Mouse (Mus musculus) layer of hippocampus, adult 18-20 months (tissue): ENCODE data around the gene Fam129a. TPM values are rescaled to one million over a fixed set of nuclear protein-coding genes. Genes with fewer than 3 reads are reported as not detected.

Experiments
- DNase-seq, 2 experiments: peaks; one replicate each; pipeline ENCODE4 v3.0.0; 2022; ENCODE audit warnings: low spot score in 2 of 2
- total RNA-seq, 2 experiments: library from RNA; stranded (reverse); gene quantifications; 2 replicates each; pipeline ENCODE4 v1.2.3; 2021

The Fam129a gene
- total RNA-seq, 2 experiments from 2014 or later, result 1.8 to 2.0 TPM

DNA sequence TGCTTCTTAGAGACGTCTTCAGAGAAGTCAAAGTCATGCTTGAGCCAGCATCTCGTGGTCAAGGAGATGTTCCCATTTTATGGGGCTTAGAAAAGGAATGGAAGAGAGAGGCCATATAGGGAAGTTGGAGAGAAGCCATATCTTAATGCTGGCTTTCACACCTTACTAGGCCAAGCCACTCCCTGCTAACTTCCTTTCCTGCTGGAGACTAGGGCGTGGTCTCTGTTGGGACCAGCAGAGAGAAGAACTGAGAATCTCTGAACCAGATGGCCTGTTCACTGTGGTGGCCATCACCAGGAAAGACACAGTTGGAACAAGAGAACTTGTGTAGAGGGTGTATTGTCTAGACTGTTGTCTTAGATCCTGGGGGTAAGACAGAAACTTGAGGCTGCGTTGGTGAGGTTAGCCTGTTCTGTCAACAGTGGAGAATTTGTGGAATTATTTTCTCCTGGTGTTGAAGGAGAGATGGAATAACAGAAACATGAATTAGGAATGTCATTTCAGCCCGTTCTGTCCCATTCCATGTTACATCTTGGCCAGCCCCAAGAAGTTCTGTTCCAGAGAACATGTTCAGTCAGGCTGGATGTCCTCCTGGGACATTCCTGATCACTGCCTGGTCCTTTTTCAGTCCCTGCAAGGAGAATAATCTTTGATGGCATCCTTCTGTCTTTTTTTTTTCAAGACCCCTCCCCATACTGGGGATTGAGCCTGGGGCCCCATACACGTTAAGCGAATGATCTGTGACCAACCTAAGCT is 90.9 kb downstream of the Fam129a start:
- no peak for DNase-seq

DNA sequence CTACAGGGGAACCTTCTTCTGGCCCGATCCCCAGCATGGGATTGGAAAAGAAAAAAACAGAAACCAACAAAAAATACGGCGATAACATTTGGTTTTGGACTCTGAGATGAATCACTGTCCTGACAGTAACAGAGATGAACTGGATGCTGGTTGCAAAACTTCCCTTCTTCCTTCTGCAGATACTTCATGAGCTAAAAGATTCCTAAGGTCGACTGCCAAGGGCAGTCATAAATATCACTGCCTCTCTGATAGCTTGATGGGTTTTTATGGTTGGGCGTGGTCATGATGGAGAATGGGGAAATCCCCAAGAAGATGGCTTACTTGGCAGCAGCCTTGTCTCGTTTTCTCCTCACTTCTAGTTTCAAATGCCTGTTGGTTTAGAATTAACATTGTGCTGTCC is 92.0 kb downstream of the Fam129a start:
- no peak for DNase-seq

DNA sequence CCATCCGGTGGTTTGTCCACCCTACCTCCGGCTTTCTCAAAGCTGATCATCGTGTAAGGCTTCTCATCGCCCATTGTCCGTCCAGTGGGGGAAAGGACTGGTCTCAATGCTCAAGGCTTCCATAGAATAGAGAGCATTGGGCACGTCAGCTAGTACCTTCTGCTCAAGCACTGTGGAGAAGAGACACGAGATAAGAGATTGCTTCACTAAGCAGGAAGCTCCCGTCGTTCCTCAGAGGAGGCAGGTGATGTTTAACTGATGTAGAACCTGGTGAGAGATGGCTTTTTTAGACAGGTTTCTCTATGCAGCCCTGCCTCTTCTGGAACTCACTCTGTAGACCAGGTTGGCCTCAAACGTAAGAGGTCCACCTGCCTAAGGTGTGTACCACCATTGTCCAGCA is 93.4 kb downstream of the Fam129a start:
- DNase-seq, result no peak

DNA sequence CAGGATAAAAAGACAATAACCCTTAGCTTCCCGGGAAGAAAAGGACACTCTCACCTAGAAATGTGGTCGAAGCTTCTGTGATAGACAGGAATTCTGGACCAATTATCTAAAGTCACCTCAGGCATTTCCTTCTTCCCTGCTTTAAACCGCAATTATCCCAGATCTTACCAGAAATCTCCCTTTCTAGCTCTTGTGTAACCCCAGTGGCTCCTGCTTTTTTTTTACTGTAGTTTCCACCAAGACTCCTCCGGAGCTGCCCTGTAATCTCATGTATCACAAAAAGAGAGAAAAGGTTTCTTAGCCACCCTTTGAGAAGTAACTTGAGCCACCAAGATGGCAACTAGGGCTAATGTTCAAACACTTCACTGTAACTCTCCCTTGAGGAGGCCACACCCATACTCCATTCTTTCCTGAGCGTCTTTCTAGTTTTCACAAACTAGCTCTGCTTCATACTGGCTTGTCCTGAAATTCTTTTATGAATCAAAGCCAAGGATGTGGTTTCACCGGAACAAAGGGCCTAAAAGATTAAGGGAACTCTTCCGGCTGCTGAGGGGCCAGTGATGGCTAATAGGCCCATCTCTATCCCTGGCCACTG is 93.9 kb downstream of the Fam129a start:
- DNase-seq, result no peak

DNA sequence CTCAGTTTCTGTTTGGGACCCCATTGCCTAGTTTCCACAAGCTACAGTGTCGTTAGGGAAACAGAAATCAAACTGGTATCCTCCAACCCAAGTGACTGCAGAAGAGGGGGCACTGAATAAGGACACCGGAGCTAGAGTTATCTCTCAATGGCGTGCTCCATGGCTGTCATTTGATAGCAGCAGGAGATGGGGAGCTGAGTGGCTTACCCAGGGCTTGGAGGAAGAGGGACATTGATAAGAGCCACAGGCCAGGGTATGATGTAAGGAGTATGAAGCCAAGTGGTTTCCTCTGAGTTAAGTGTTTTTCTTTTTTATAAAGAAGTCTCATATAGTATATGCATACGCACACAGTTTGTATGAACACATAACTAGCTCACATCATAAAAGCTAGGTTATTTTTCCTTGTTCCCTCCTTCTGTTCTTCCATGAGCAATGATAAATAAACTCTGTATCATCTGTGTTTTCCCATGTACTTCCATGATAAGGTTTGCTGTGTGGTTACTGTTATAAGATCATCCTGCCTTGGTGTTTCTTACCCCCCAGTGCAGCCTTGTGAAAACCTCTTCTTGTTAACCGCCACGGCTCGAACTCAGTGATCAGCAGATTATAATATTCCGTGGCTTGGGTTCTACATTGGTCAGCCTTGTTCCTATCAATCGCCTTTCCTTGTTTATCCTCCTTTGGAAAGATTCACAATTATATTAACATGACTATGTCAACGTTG is 96.5 kb downstream of the Fam129a start:
- DNase-seq, result no peak

DNA sequence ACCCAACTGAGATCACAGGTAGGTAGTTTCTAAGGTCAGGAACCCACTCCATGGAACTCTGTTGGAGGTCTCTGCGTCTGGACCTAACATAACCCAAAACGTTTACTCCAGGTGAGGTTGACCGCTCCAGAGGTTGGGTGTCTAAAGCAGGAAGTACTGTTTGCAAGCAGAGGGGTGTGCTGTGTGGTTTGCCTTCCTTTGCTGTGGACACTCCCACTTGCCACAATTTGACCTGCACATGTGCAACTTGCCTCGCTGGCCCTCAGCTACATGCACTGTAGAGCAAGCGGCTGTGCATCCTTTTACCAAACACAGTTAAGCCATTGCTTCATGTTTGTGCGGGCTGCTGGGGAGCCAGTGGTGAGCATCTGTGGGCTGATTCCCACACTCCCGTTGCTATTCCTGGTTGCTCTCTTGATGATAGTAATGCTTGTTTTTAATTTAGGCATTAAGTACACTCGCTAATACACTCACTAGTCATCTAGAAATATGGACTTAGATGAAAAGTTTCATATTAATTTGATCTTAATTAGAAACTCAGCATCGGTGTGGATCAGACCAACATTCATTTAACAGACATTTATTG is 99.1 kb downstream of the Fam129a start:
- DNase-seq, result no peak

DNA sequence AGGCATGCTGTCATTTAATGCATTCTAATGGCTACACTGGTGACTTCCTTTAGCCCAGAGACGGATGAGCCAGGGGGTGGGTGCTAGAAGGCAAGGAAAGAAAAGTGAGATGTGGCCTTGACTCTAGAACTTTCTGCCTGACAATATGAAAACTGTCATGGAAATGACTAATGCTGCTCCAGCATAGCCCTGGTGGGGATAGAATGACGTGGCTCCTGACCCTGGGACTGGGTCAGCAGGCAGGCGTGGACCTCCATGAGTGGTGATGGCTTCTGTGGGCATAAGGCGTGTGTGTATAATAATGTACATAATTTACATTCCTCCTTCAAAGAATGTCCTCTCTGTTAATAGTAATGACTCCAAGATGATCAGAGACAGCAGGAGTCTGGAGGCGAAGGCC is 104.7 kb downstream of the Fam129a start:
- no peak for DNase-seq

DNA sequence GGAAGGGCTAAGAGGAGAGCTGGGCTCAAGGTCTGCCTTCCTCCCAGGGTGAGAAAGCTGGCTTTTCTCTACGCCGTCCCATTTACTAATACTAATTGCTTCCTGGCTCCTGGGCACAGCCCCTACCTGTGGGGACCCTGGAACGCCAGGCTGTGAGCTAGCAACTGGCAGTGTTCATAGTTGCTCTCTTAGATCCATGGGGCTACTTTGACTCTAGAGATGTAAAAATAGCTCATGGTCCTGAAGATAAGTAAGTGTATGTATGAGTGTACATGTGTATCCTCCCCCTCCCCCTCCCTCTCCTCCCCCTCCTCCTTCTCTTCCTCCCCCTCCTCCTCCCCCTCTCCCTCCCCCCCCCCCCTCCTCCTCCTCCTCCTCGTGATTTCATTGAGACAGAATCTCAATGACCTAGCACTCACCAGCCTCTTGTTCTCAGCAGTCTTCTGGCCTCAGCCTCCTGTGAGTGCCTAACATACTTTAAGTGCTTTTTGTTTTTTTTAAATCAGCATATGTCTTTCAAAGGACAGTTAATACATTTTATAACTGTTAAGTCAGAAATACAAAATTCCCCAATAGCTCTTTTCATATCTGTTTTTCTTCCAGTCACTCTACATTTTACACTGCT is 106.3 kb downstream of the Fam129a start:
- no peak for DNase-seq

DNA sequence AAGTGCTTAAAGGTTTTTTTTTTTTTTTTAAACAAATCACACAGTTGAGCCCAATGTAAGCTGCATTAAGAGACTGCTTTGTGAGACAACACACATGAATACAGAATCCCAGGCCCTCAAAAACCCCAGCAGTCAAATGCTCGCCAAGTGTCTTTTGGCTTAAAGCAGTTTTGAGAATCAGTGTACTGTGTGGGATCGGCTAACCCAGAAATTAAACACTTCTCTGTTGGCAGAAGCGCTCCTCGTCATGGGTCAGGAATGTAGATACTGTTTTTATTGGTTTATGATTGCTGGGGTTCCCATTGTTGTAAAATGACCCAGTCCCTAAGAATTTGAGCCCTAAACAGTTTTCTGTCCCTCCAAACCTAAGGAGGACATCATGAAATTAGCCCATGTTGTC is 107.0 kb downstream of the Fam129a start:
- no peak for DNase-seq

DNA sequence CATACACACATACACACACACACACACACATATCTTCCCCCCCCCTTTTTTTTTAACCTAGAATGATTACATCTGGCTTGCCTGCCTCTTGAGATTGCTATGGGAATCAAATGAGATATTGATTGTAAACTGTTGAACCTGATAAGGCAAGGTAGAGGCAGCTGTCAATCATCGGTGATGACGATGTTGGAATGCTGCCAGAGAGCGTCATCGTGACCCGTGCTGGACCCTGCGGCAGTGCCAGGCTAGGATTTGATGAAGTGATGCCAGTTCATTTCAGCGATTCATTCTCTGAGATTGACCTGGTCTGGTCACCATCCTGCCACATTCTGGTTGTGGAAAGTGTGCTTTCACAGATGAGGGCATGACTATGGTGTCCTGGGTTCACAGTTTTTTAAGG is 108.2 kb downstream of the Fam129a start:
- DNase-seq, result no peak

DNA sequence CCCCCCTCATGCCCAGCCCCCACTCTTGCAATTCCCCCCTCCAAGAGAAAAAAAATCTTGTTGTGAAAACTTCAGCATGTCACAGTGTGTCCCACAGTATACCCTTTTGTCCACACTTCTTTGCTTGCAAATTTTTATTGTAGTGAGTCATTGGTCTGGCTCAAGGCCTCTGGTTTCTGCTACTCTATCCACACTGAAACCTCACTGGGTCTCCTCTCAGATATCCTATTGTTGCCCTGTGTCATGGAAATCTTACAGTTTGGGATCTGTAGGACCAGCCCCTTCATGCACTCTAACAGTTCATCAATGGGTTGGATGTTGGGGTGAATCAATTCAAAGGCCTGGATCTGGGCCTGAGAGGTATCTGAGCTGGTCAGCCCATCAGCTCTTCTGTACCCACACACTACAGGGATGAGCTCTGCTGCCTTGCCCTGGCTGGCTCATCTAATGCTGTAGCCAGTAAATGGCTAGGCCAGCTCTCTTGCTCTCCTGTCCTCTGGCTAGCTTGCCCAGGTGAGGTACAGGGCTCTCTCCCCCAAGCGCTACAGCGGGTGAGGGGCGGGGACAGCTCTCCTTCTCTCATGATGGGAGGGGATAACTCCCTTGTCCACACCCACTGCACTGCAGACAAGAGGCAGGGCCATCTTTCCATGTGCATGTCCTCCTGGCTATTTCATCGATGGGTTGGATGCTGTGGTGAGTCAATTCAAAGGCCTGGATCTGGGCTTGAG is 109.1 kb downstream of the Fam129a start:
- DNase-seq, result no peak

DNA sequence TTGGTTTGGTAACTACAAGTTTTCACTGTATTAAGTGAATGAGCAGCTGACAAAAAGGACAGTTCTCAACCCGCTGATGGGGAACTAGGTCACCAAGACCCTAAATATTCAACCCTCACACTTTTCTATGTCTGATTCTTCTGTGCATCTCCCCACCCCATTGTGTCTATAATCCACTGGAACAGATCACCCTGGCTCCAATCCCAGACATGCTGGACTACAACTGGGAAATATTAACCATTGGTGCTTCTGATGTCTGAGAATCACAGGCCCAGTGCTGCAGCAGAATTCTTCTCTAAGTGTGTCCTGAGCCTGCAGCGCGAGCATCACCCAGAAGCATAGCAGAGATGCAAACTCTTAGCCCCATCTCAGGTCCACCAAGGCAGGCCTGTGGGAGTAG is 110.0 kb downstream of the Fam129a start:
- no peak for DNase-seq

DNA sequence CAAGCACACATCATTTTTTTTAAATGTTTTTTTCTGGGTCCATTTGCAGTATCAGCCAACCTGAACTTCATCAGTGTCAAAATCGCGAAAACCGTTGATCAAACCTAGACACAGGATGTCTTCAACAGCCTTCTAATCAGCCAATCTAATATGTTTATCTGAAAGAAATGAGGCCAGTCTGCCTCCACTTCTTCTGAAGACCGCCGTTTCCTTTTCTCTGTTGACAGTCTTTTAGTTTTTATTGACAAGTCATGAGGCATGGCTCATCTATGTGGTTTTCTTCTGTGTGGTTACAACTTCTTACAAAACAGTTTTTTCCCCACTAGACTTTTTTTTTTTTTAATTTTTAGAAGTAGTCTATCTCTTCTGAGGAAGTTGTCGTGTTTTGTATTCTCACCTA is 111.9 kb downstream of the Fam129a start:
- DNase-seq, result no peak

DNA sequence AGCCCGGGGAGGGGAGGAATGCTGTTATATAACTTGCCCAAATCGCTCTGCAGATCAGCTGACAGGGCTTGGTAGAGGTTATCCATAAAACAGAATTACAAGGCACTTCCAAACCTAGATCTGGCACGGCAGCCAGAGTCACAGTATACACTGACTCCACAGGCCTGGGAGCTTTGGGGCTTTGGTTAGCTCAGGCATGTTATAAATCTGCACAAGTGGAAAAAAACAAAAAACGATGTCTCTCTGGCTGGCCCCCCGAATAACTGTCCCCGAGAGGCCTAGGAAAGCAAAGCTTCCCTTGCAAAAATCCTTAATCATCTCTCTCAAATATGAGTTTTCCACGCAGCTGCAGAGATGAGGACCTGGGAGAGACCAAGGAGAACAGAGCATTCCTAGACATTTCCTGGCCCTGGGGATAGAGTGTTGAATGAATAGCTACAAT is 113.5 kb downstream of the Fam129a start:
- no peak for DNase-seq

DNA sequence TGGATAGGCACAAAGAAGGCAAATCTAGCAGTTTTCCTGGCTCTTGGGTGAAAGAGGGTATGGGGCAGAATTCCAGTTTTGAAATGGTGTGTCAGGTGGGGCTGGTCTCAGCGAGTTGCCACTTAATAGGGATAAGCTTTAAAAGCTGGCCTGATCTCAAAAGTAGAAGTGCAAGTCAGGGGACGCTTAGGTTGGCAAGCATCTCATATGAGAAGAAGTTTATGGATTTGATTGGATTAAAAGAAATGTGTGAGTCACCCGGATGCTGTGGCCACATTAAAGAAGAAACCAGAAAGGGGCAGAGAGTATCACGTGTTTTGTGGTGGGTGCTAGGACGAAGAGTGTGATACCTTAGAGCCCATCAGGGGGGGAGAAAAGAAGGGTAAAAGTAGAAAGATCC is 114.0 kb downstream of the Fam129a start:
- DNase-seq, result no peak

DNA sequence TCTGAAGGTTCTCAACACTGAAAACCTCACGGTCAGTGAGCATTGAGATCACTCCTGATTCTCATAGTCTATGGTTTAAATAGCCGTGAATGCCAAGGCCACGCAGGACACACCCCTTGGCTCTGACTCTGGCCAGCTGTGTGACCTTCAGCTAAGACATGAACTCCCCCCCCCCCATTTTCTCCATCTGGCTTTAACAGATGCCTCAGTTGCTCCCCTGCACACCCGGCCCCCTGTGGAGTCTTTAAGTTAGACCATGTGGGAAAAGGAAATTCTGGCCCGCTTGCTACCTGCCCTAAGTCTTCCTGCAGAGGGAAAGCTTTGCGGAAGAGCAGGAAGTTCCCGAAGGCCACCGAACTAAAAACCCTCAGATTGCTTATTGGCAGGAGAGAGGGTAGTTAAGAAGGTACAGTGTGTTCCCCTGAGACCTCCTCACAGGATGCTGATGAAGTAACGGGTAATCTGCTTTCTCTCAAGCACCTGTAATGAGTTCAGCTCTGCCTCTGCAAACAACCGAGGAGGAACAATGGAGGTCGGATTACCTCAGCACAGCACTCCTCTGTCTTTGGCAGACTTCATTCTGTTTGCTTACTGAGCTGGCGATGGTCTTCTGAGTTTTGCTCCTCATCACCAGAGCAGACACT is 114.8 kb downstream of the Fam129a start:
- DNase-seq, result no peak

DNA sequence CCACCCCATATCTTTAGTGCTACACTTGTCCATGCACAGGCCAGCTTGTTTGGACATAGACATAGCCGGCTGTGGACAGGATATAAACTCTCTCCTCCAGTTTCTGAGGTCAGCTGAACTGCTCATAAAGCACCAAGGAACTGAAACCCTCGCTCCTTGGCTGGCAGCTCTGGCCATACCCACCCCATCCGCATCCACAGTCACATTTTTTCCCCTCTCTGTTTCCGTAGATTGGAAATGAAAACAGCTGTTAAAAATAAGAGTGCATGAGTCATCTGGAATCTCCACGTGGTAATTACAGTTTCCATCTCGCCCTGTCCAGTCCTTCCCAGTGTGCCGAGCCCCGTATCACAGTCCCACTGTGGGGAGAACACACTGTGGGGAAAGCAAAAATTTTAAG is 115.7 kb downstream of the Fam129a start:
- DNase-seq, result no peak

DNA sequence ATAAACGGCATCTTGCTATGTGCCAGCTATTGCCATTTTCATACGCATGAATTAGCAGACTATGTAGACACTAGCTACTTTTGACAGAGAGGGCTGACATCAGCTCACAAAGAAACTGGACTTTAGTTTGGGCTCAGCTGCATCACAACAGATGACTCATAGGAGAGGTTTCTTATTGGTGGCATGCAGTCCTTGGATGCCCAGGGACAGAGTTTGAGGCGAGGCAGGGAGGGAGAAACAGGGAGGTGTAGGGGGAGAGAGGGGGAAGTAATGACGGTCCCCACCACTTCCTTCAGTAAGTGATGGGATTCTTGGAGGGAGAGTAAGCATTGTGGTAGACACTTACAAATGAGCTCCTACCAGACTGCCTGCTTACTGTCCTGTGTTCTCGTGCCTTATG is 118.0 kb downstream of the Fam129a start:
- DNase-seq, result no peak

DNA sequence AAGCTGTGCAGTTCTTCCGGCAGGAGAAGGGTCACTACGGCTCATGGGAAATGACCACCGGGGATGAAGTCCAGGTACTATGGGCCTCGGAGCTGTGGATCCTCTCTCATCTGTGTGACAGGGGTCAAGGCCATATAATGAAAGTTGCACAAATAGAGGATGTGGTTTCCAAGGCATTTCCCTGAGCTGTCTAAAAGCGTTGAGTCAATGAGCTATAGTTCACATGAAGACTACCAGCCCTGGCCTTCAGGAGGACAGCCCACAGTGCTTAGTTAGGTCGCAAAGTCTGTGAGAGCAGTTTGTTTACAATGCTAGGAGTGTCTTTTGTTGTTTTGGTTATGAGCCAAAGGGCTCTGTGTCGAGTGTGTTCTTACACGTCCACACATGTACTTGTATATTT is 118.6 kb downstream of the Fam129a start:
- no peak for DNase-seq

DNA sequence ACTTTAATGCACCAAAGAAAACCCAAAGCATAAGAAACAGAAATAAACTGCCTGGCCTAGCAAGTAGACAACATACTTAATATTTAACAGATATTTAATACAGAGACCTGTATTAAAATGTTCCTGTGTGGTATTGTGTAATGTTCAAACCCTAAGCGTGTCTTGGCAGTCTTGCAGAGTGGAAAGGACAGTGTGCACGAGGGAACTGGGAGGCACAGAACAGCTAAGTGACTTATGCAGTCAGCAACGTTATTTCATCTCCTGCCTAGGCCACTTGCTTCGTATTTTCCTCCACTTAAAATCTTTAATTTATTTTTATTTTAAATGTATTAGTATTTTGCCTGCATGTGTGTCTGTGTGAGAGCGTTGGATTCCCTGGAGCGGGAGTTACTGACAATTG is 119.1 kb downstream of the Fam129a start:
- no peak for DNase-seq
